Mouse (Mus musculus) megakaryocyte, embryonic 14.5 days (primary cell): ENCODE measurements at regions not wholly inside any gene's neighbourhood (a gene's known extent, or its start where the extent isn't known, plus 50 kb on each side); places are given as distances from the start of the nearest gene placed in this dataset.

Source experiments
- FLI1 ChIP-seq: IDR thresholded peaks from 2 replicates; pipeline ENCODE4 v1.6.1; 2012; ENCODE audit warnings: low read length, inconsistent platforms, mixed read lengths
- GATA1 ChIP-seq: IDR thresholded peaks from 3 replicates; pipeline ENCODE4 v1.6.1; 2012; ENCODE audit warnings: mixed read lengths, low read length, inconsistent platforms, borderline replicate concordance

DNA sequence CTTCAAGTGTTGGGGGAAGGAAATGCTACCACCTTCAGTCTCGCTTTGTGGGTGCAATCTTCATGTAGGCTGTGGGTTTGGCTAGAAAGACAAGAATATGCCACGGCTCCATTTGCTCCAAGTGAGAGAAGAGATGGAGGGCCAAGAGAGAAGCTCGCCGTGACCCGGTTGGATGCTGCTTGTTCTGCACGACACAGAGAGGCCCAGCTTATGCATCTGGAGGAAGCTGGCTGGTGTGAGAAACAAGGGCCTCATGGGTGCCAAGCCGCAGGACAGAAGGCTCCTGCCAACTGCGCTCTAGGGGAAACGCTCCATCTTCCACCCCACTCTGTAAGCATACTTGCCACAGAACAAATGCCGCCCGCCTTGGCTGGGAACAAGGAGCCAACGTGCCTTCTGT, 351.0 kb upstream of the Myt1l start:
- TF ChIP-seq GATA1: no peak
- no peak for TF ChIP-seq FLI1
